In genomic region chr8:122309272-122309671, GRCm38 (mm10) we compare ENCODE assay signal across 14 mouse cellular contexts. TPM values are rescaled to one million over a fixed set of nuclear protein-coding genes. Genes with fewer than 3 reads are reported as not detected.
A peak's percentile ranks its signal among the peaks of the same experiment; 100 is the strongest.
DNase-seq lines count a peak whose midpoint lies in the region; ATAC-seq and TF ChIP-seq lines count a peak whose summit lies in the region.
"Had no signal": no experiment of that assay in that cellular context is flagged by ENCODE, and none has a peak within 500 bp of the region (broad histone marks: within the 10 kb centered on the region; RNA-seq: fewer than 3 reads in every experiment).

No protein-coding gene starts in this region.

- peak; percentile 100 for TF ChIP-seq EP300 in liver, embryonic 14.5 days (IDR thresholded peaks at IDR 0.05; ENCODE audit: low read depth)

- no peaks in the 10 kb centered on the region for H3K27me3 ChIP-seq in heart, embryonic 15.5 days
- H3K27me3 ChIP-seq in liver, embryonic 14.5 days (ENCODE audit: control insufficient read depth, insufficient read depth, low read length) = no peaks in the 10 kb centered on the region

- no peak overlapping the region for H3K9ac ChIP-seq in heart, embryonic 15.5 days
- H3K9ac ChIP-seq in liver, embryonic 14.5 days (replicated peaks) = peak overlapping the region; percentile 79

- H3K4me1 ChIP-seq in heart, embryonic 15.5 days (replicated peaks) = peaks cover 81% of the 10 kb centered on the region
- H3K4me1 ChIP-seq in liver, embryonic 14.5 days (replicated peaks; ENCODE audit: control insufficient read depth in 2 of 2, insufficient read depth in 2 of 2, low read length in 1 of 2) = peaks cover 95 to 97% of the 10 kb centered on the region in 2 experiments

- intact Hi-C loops in gastrocnemius, postnatal 14 days (cut with DNase I; ENCODE audit: low total_unique reads) = no loop called here

- H3K4me3 ChIP-seq in heart, embryonic 15.5 days = no peak overlapping the region
- peak overlapping the region; percentile 26 to 34 for H3K4me3 ChIP-seq in liver, embryonic 14.5 days (ENCODE audit: insufficient read depth in 1 of 2, low read depth in 2 of 2, low read length in 2 of 2)
- H3K4me3 ChIP-seq: layer of hippocampus, adult 2 months had no signal

- TF ChIP-seq CTCF in liver, embryonic 14.5 days (IDR thresholded peaks at IDR 0.05; ENCODE audit: low read depth) = 0 out of 2 replicates have a peak, but pooled peaks have one; percentile 14

- peak overlapping the region; percentile 37; the same call in 1 of the 2 replicates for H3K27ac ChIP-seq in heart, embryonic 15.5 days
- peak overlapping the region; percentile 96 for H3K27ac ChIP-seq in liver, embryonic 14.5 days
- H3K27ac ChIP-seq: layer of hippocampus, adult 2 months had no signal

- H3K36me3 ChIP-seq in heart, embryonic 15.5 days = peaks cover 21% of the 10 kb centered on the region
- H3K36me3 ChIP-seq in liver, embryonic 14.5 days (replicated peaks; ENCODE audit: control insufficient read depth, insufficient read depth, low read depth) = peaks cover 83% of the 10 kb centered on the region

- ATAC-seq in heart, embryonic 15.5 days (replicated peaks; ENCODE audit: insufficient number of reproducible peaks, insufficient read depth, low FRiP score, low read depth) = no peak
- ATAC-seq in common myeloid progenitor, adult 5-6 weeks (replicated peaks; ENCODE audit: low read depth, poor library complexity, severe bottlenecking) = peak; percentile 61
- peak; percentile 86 for ATAC-seq in liver, embryonic 14.5 days (ENCODE audit: insufficient read depth)

- no peak for DNase-seq in heart, adult 18-20 months
- DNase-seq in 416B (ENCODE audit: low read depth) = peak; percentile 93
- DNase-seq in liver, embryonic 14.5 days (ENCODE audit: low read depth in 3 of 3, low spot score in 3 of 3) = peak; percentile 87 to 90 (median 90)
- no peak for DNase-seq in cerebellum, postnatal 4 days (ENCODE audit: low spot score in 2 of 2)
- no peak for DNase-seq in testis, postnatal 14 days (ENCODE audit: low spot score)
- no peak for DNase-seq in gastrocnemius, postnatal 14 days
- DNase-seq: gastrocnemius, postnatal 36 days; retina, postnatal 1 day had no signal

- WGBS in heart, embryonic 15.5 days = 20% methylated on average over 12 of the region's 12 CpGs
- 6% methylated on average over 12 of the region's 12 CpGs for WGBS in liver, embryonic 14.5 days (ENCODE audit: insufficient replicate concordance)

- H3K4me2 ChIP-seq in heart, embryonic 15.5 days = peak overlapping the region; percentile 0; the same call in 1 of the 2 replicates
- H3K4me2 ChIP-seq in liver, embryonic 14.5 days (ENCODE audit: low read depth) = peak overlapping the region; percentile 72

- H3K9me3 ChIP-seq in heart, embryonic 15.5 days (replicated peaks) = no peaks in the 10 kb centered on the region
- H3K9me3 ChIP-seq in liver, embryonic 14.5 days (ENCODE audit: control insufficient read depth, low read length) = no peaks in the 10 kb centered on the region

RNA-seq across cellular contexts. Expression of gene Zfpm1, which starts 27.3 kb away (rescaled TPM):
- 3.8 and 3.9 TPM in 2 replicates for polyA plus RNA-seq in heart, embryonic 15.5 days (2015; fragmentation: Nextera tagmentation; extraction: Ambion mirVana)
- 10 to 100 TPM; 18.4 to 23.0 TPM for total RNA-seq in heart, adult 18-20 months (2021)
- 53.0 and 72.2 TPM in 2 replicates for total RNA-seq in common myeloid progenitor, adult 5-6 weeks (2017)
- 69.6 and 80.3 TPM in 2 replicates for polyA plus RNA-seq in liver, embryonic 14.5 days (2012; rRNA removed)
- 13.3 and 16.2 TPM in 2 replicates for polyA plus RNA-seq in liver, embryonic 14.5 days (2014; fragmentation: Nextera tagmentation; extraction: Ambion mirVana)
- 1 to 10 TPM; 8.4 to 8.6 TPM for total RNA-seq in gastrocnemius, postnatal 14 days (2021)

RNA-seq across cellular contexts. Expression of gene Trhr2, which starts 51.3 kb away (rescaled TPM):
- polyA plus RNA-seq in heart, embryonic 15.5 days (2015; fragmentation: Nextera tagmentation; extraction: Ambion mirVana) = not detected in 2 replicates
- not detected for total RNA-seq in heart, adult 18-20 months (2021)
- total RNA-seq in common myeloid progenitor, adult 5-6 weeks (2017) = not detected in 2 replicates
- not detected in 2 replicates for polyA plus RNA-seq in liver, embryonic 14.5 days (2012; rRNA removed)
- polyA plus RNA-seq in liver, embryonic 14.5 days (2014; fragmentation: Nextera tagmentation; extraction: Ambion mirVana) = not detected in 2 replicates
- not detected for total RNA-seq in gastrocnemius, postnatal 14 days (2021)
- total RNA-seq: gastrocnemius, postnatal 36 days had no signal
- polyA plus RNA-seq: forebrain, embryonic 11.5 days; intestine, embryonic 14.5 days; lung, embryonic 16.5 days had no signal

Comparison
In these comparisons a context has a peak if more than half of its experiments do, and no peak if none do; other contexts are left out.
1. DNase-seq: peak in 416B (single experiment) and liver, embryonic 14.5 days (3 of 3); none in heart, adult 18-20 months (0 of 2), cerebellum, postnatal 4 days (0 of 2), testis, postnatal 14 days (single experiment) and gastrocnemius, postnatal 14 days (single experiment).